Mouse (Mus musculus) v-Abl transformed pro-B cells (cell line): ENCODE data around the gene Chka.

Experiments used
- in situ Hi-C, 2 experiments: fragments of 400-800 bp; cut with MboI; formaldehyde crosslinking; loops; one replicate each; pipeline ENCODE4 v1.15.1; 2025; ENCODE audit not compliant: unreplicated experiment in 2 of 2

Gene Chka

GRCm38 (mm10) chr19:3851502-3851962 lies at the start of gene Chka:
Gene Chka, plus strand, starts transcription at chr19:3851773.
- in situ Hi-C loops: no loop called here

DNA sequence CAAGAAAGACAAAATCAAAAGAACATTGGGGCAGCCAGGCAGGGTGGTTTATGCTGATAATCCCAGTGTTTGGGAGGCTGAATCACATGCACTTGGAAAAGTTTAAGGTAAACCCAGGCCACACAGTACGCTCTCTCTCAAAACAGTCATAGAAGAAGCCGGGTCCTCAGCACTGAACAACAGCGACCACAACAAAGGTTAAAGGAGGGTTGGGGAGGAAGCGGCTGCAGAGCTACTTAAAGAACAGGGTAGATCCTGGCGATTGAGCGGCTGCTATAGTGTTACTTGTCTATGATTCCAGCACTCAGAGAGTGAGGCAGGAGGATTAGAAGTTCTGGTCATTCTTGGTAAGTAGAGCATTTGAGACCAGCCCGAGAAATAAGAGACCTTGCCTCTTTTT lies 46.0 kb upstream of the Chka start:
- in situ Hi-C loops: no loop called here

DNA sequence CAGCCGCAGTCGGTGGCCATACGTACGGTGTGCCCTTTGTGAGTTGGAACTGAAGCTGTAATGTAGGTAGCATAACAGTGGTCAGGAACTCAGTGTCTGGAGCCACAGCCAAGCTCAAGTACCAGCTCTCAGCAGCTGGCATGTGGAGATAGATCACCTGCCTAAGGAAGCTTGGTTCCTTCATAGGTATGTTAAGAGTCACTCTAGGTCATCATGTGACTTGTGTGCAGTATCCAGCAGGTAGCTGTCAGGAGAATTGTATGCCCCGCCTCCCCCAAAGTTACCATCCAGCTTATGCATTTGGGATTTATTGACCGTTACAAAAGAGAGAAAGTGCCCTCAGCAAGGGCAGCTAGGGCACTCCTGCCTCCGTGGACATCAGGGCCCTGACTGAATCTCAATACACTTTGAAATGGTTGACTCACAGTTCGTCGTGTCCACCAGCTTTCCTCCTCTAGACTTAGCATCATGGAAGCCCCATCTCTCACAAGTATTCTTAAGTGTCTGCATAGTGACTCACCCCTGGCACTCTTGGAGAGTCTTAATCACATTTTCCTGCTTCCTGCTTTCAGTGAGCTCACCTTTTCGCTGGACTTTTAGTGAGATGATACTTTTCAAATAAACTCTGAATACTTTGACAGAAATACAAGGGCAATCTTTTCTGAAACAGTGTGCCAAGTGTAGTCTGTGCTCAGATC lies 40.9 kb upstream of the Chka start:
- in situ Hi-C loops: no loop called here

DNA sequence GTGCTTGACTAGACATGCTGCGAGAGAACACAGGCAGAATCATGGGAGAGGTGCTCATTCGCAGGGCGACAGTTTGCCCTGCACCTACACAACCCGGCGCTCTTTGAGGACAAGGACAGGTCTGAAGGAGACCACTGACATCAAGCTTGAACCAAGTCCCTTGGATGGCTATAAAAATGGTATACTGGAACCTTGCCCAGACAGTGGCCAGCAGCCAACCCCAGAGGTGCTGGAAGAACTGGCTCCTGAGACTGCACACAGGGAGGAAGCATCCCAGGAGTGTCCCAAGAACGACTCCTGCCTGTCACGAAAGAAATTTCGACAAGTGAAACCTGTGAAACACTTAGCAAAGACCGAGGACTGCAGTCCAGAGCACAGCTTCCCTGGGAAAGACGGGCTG lies 37.1 kb upstream of the Chka start:
- in situ Hi-C loops: no loop called here

DNA sequence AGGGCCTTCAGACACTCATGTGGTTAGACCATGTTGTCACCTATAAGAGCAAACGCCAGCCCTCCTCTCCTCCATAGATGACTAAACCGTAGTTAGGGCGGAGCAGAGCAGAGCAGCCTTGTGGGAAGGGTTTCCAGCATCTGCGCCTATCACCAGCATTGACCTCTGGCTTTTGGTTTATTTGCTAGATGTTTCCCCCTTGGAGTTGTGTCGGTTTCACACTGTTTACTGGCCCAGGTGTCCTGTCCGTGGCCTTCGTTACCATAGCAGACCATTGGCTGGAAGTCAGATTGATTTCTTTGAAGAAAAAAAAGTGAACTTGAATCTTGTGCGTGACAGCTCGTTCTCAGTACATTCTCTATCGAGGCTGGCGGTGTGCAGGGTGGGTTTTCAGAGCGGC lies 35.7 kb upstream of the Chka start:
- in situ Hi-C loops: no loop called here

GRCm38 (mm10) chr19:3819080-3819479 lies 32.5 kb upstream of the Chka start:
- in situ Hi-C loops: no loop called here

- in situ Hi-C loops: no loop called here
Measured at GRCm38 (mm10) chr19:3819899-3820444, 31.6 kb upstream of the Chka start.

- in situ Hi-C loops: no loop called here
Measured at GRCm38 (mm10) chr19:3825044-3825443, 26.5 kb upstream of the Chka start.

DNA sequence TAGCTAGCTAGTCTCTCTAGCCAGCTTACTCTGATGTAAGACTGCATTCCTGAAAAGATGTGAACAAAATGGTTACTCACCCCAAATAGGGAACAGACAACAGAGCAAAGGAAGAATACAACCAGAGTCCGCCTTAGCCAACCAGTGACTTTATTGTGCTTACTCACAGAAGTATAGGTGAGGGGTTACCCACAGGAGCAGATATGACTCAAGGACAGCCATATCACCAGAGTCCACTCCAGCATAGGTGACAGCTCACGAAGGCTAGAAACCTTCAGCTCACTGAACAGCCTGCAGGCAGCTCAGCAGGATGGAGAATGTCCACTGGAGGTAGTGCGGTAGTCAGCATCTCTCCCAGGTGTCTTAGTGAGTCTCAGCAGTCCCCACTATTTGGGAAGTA lies 21.7 kb upstream of the Chka start:
- in situ Hi-C loops: no loop called here

DNA sequence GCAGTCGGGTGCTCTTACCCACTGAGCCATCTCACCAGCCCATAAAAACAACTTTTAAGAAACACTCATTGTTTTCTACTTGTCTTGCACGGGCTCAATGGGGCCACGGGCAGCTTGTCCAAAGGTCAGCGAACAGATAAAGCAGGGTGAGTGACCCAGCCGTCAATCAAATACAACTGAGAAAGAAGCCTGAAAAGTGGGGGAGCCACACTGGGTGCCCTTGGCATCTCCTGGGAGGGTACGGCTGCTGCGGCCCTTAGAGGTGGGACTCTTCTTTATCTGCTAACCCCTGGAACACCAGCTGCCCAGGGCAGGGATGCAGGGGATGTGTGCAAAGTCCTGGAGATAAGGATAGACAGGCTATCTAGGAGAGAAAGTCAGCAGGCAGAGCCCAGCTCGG lies 19.9 kb upstream of the Chka start:
- in situ Hi-C loops: no loop called here

DNA sequence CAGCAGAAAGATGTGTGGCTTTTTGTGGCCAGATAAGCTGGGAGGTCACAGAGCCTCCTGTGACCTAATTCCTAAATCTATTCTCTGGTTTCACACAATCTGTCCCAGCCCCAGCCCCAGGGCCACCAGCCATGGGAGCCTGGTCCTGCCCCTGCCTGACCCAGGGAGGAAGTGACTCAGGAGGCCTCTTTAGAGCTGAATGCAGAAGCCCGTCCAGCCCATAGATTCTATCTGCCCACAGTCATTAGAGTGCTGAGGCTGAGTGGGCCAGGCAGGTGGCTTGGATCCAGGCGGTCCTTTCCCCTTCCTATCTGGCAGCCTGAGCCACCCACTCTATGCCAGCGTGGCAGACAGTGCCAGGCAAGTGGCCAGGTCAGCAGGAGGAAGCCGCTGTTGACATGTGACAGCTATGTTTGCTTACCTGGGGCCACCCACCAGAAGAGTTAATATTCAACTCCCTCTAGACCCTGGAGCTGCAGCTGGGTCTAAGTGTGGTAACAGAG lies 18.7 kb upstream of the Chka start:
- in situ Hi-C loops: no loop called here

DNA sequence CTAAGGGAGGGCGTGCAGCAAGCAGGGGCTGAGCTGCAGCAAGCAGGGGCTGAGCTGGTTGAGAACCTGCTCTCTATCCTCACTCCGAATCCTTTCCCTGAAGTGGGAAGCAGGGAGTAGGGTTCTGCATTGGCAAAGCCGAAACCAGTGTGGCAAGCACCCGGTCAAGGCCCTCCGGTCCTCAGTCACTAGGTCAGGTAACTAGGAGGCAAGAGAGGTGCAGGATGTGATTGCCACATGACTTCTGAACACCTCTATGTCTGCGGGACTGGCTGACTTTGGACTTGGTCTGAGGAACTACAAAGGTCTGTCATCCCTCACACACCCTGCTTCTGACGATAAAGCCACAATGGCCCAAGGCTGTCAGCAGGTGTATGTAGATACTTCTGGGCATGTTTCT lies 17.3 kb upstream of the Chka start:
- in situ Hi-C loops: no loop called here

DNA sequence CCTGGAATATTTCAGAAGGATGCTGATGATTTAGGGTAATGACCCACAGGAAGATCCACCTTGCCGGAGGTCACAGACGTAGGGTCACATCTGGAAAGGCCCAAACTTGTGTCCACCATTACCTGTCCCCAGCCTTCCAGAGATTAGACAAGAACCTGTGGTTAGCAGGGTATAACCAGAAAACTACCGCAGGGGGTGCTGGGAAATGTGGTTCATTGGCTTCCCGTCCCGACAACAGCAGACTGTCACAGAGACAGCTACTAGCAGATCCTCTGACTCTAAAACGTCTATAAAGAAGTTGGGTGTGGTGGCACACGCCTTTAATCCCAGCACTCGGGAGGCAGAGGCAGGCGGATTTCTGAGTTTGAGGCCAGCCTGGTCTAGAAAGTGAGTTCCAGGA lies 14.8 kb upstream of the Chka start:
- in situ Hi-C loops: no loop called here

DNA sequence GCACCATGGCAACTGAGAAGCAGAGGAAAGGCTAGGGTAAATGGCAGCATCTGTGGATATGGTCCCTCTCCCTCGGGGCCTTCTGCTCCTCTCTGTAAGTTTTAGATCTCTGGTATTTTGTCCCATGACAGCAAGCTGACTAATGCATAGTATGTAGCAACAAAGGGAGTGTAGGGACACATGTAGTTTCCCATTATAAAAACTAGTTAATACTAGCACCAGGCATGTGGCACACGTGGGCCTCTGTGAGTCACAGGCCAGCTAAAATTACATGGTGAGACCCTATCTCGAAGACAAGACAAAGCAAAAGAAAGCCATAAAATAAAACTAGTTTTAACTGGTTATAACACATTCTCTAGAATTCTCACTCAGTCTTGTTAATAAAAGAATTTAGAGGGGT lies 12.6 kb upstream of the Chka start:
- in situ Hi-C loops: no loop called here

- in situ Hi-C loops: no loop called here
Measured at GRCm38 (mm10) chr19:3839686-3840085, 11.9 kb upstream of the Chka start.

- in situ Hi-C loops: no loop called here
Measured at GRCm38 (mm10) chr19:3840214-3840651, 11.3 kb upstream of the Chka start.

DNA sequence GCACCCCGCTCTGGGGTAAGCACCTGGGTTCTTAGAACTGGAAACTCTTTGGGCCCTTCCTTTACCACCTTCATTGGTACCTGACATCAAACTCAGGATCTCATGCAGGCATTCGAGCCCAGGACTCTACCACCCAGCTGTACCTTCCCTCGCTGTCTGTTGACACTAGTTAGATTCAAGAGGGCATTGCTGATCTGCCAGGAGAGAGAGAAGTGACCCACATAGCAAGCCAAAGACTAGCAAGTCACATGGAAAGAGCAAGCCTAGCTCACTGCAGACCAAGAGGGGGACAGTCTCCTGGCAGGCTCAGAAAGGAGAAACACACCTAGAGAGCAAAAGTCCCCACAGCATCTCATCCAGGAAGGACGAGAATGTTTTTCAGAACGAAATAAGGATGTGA lies 10.9 kb upstream of the Chka start:
- in situ Hi-C loops: no loop called here

- in situ Hi-C loops: no loop called here
Measured at GRCm38 (mm10) chr19:3842359-3843148, 9.0 kb upstream of the Chka start.

DNA sequence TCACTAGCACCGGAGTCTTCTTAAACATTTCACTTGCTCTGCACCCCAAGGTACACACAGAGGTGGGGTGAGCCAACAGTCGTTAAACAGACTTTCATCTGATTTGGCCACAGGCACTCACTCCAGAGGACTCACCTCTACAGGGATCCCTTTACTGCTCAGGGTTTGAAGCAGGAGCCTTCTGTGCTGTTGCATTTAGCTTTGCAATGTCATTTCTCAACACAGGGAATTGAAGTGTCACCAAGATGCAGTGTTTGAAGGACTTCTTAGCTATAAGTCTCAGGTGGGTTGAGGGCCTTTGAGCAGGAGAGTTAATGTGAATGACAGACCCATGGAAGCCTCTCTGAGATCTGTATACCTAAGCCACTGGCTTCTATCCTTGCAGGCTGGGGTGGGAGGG lies 7.9 kb upstream of the Chka start:
- in situ Hi-C loops: no loop called here

DNA sequence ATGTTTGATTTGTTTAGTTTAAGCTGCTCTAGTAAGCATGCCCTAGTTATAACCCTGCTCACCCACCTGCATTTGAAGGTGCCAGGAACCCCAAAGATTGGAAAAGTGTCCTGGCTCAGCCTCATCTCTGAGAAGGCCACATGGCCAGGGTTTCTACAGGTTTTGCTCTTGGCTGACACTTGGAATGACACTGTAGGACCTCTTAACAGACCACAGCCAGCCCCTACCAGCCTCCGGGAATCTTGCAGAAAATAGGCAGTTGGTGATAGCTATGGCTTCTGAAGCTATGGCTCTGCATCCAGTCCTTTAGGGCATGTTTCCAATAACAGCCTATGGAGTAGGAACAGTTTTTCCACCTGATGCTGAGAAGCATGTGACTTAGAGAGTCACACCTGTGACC lies 6.7 kb upstream of the Chka start:
- in situ Hi-C loops: no loop called here

DNA sequence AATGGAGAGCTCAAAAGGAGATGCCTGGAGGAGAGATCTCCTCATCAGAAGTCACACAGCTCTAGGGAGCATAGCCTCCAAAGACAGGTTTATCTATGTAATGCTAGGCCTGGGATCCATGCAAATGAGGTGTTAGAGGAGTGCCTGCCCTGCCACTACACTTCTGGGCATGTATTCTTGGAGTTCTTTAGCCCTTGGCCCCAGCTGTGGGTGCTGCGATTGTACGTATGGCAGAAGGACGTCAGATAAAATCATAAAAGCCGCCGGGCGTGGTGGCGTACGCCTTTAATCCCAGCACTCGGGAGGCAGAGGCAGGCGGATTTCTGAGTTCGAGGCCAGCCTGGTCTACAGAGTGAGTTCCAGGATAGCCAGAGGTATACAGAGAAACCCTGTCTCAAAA lies 6.2 kb upstream of the Chka start:
- in situ Hi-C loops: no loop called here
